Comparison of ENCODE assay signal across 12 mouse cellular contexts in genomic region chr7:69950221-69950670, GRCm38 (mm10).
DNase-seq lines count a peak whose midpoint lies in the region; ATAC-seq and TF ChIP-seq lines count a peak whose summit lies in the region.
"Had no signal": no experiment of that assay in that cellular context is flagged by ENCODE, and none has a peak within 500 bp of the region (broad histone marks: within the 10 kb centered on the region; RNA-seq: fewer than 3 reads in every experiment).

No protein-coding gene starts in this region.

- H3K36me3 ChIP-seq in embryonic facial prominence, embryonic 12.5 days, result no peaks in the 10 kb centered on the region
- no peaks in the 10 kb centered on the region for H3K36me3 ChIP-seq in hindbrain, embryonic 14.5 days (replicated peaks; ENCODE audit: control insufficient read depth, insufficient read depth)
- no peaks in the 10 kb centered on the region for H3K36me3 ChIP-seq in midbrain, embryonic 16.5 days (ENCODE audit: control insufficient read depth, insufficient read depth, low read length)
- H3K36me3 ChIP-seq in intestine, embryonic 15.5 days, result no peaks in the 10 kb centered on the region
- H3K36me3 ChIP-seq: heart, embryonic 13.5 days; liver, embryonic 13.5 days had no signal

- no peak for TF ChIP-seq POLR2A in brain, embryonic 14.5 days (IDR thresholded peaks at IDR 0.05; ENCODE audit: borderline replicate concordance, extremely low read depth, insufficient read depth, insufficient read length, poor library complexity, severe bottlenecking)

- no peaks in the 10 kb centered on the region for H3K4me1 ChIP-seq in embryonic facial prominence, embryonic 12.5 days
- peaks cover 6% of the 10 kb centered on the region; the same call in 1 of the 2 replicates for H3K4me1 ChIP-seq in hindbrain, embryonic 14.5 days (replicated peaks; ENCODE audit: control insufficient read depth, insufficient read depth, low read length)
- peaks cover 15% of the 10 kb centered on the region for H3K4me1 ChIP-seq in midbrain, embryonic 16.5 days (ENCODE audit: control insufficient read depth, insufficient read depth, low read length)
- H3K4me1 ChIP-seq in intestine, embryonic 15.5 days (replicated peaks), result no peaks in the 10 kb centered on the region
- H3K4me1 ChIP-seq: heart, embryonic 13.5 days; liver, embryonic 13.5 days had no signal

- no peak overlapping the region for H3K4me2 ChIP-seq in embryonic facial prominence, embryonic 12.5 days (replicated peaks)
- H3K4me2 ChIP-seq in hindbrain, embryonic 14.5 days (replicated peaks), result peak overlapping the region; percentile 18; the same call in 1 of the 2 replicates
- peak overlapping the region; percentile 29 for H3K4me2 ChIP-seq in midbrain, embryonic 16.5 days (ENCODE audit: low read length)
- no peak overlapping the region for H3K4me2 ChIP-seq in intestine, embryonic 15.5 days (replicated peaks)
- H3K4me2 ChIP-seq: heart, embryonic 13.5 days; liver, embryonic 13.5 days had no signal

- WGBS in embryonic facial prominence, embryonic 12.5 days, result 38% methylated on average over 6 of the region's 6 CpGs
- 10% methylated on average over 6 of the region's 6 CpGs for WGBS in hindbrain, embryonic 14.5 days
- WGBS in midbrain, embryonic 16.5 days, result 6% methylated on average over 6 of the region's 6 CpGs
- WGBS in intestine, embryonic 15.5 days, result 45% methylated on average over 6 of the region's 6 CpGs

- no peak overlapping the region for H3K9ac ChIP-seq in embryonic facial prominence, embryonic 12.5 days
- H3K9ac ChIP-seq in hindbrain, embryonic 14.5 days, result no peak overlapping the region
- H3K9ac ChIP-seq in midbrain, embryonic 16.5 days (ENCODE audit: low read depth, low read length), result no peak overlapping the region
- no peak overlapping the region for H3K9ac ChIP-seq in intestine, embryonic 15.5 days
- H3K9ac ChIP-seq: heart, embryonic 13.5 days; liver, embryonic 13.5 days had no signal

- H3K4me3 ChIP-seq in embryonic facial prominence, embryonic 12.5 days, result no peak overlapping the region
- no peak overlapping the region for H3K4me3 ChIP-seq in hindbrain, embryonic 14.5 days (replicated peaks; ENCODE audit: low read length)
- no peak overlapping the region for H3K4me3 ChIP-seq in midbrain, embryonic 16.5 days (ENCODE audit: low read depth, low read length)
- no peak overlapping the region for H3K4me3 ChIP-seq in layer of hippocampus, adult 2 months
- H3K4me3 ChIP-seq in intestine, embryonic 15.5 days (replicated peaks), result no peak overlapping the region
- H3K4me3 ChIP-seq: heart, embryonic 13.5 days; liver, embryonic 13.5 days had no signal

- no peaks in the 10 kb centered on the region for H3K27me3 ChIP-seq in embryonic facial prominence, embryonic 12.5 days
- peaks cover 49% of the 10 kb centered on the region for H3K27me3 ChIP-seq in hindbrain, embryonic 14.5 days (ENCODE audit: control insufficient read depth, insufficient read depth, low read length)
- no peaks in the 10 kb centered on the region; the same call in none of the 2 replicates for H3K27me3 ChIP-seq in midbrain, embryonic 16.5 days (ENCODE audit: control insufficient read depth, insufficient read depth, low read depth, low read length)
- H3K27me3 ChIP-seq in intestine, embryonic 15.5 days (replicated peaks), result no peaks in the 10 kb centered on the region
- H3K27me3 ChIP-seq: heart, embryonic 13.5 days; liver, embryonic 13.5 days; Patski had no signal

- DNase-seq in brain, embryonic 14.5 days (ENCODE audit: low read depth), result peak; percentile 94
- no peak for DNase-seq in hindbrain, embryonic 14.5 days (ENCODE audit: low spot score)
- no peak for DNase-seq in lung, postnatal 36 days
- no peak for DNase-seq in layer of hippocampus, adult 2 months (ENCODE audit: low spot score in 2 of 2)
- DNase-seq: liver, embryonic 13.5 days; spleen, adult 18-20 months had no signal

- no peak for TF ChIP-seq CTCF in brain, embryonic 14.5 days (IDR thresholded peaks at IDR 0.05; ENCODE audit: borderline replicate concordance, extremely low read depth, insufficient read depth, insufficient read length)
- TF ChIP-seq CTCF in layer of hippocampus, adult 2 months (conservative IDR thresholded peaks at IDR 0.05), result no peak

- ATAC-seq in embryonic facial prominence, embryonic 12.5 days (ENCODE audit: insufficient number of reproducible peaks, insufficient read depth, low FRiP score, low TSS enrichment), result peak; percentile 79
- ATAC-seq in hindbrain, embryonic 14.5 days (ENCODE audit: low FRiP score), result peak; percentile 46; the same call in 1 of the 2 replicates
- no peak for ATAC-seq in midbrain, embryonic 16.5 days
- no peak for ATAC-seq in megakaryocyte-erythroid progenitor cell, adult 5-6 weeks (replicated peaks; ENCODE audit: low FRiP score, low TSS enrichment, poor library complexity, severe bottlenecking)
- ATAC-seq in intestine, embryonic 15.5 days, result no peak
- ATAC-seq: Patski had no signal

- no peak overlapping the region for H3K27ac ChIP-seq in embryonic facial prominence, embryonic 12.5 days
- no peak overlapping the region for H3K27ac ChIP-seq in hindbrain, embryonic 14.5 days
- no peak overlapping the region for H3K27ac ChIP-seq in midbrain, embryonic 16.5 days (ENCODE audit: low read length)
- H3K27ac ChIP-seq in layer of hippocampus, adult 2 months, result no peak overlapping the region
- no peak overlapping the region for H3K27ac ChIP-seq in intestine, embryonic 15.5 days
- H3K27ac ChIP-seq: heart, embryonic 13.5 days; liver, embryonic 13.5 days had no signal

- H3K9me3 ChIP-seq in embryonic facial prominence, embryonic 12.5 days, result no peaks in the 10 kb centered on the region
- H3K9me3 ChIP-seq in hindbrain, embryonic 14.5 days (ENCODE audit: control insufficient read depth, low read length), result no peaks in the 10 kb centered on the region
- no peaks in the 10 kb centered on the region for H3K9me3 ChIP-seq in midbrain, embryonic 16.5 days (replicated peaks; ENCODE audit: control insufficient read depth, low read length, poor library complexity, severe bottlenecking)
- no peaks in the 10 kb centered on the region for H3K9me3 ChIP-seq in intestine, embryonic 15.5 days
- H3K9me3 ChIP-seq: heart, embryonic 13.5 days; liver, embryonic 13.5 days had no signal

Comparison
In these comparisons a context has a peak if more than half of its experiments do, and no peak if none do; other contexts are left out.
1. ATAC-seq: peak in embryonic facial prominence, embryonic 12.5 days (single experiment) and hindbrain, embryonic 14.5 days (single experiment); none in midbrain, embryonic 16.5 days (single experiment), megakaryocyte-erythroid progenitor cell, adult 5-6 weeks (single experiment) and intestine, embryonic 15.5 days (single experiment).
2. H3K4me2 ChIP-seq: peak in hindbrain, embryonic 14.5 days (single experiment) and midbrain, embryonic 16.5 days (single experiment); none in embryonic facial prominence, embryonic 12.5 days (single experiment) and intestine, embryonic 15.5 days (single experiment).